Mouse (Mus musculus): Measurements from ENCODE around the gene Prx. TPM values are rescaled to one million over a fixed set of nuclear protein-coding genes. Genes with fewer than 3 reads are reported as not detected.

Gene Prx
- 13.0 and 13.6 TPM in 2 replicates for polyA plus RNA-seq (2015; fragmentation: Nextera tagmentation; extraction: Ambion mirVana)

DNA sequence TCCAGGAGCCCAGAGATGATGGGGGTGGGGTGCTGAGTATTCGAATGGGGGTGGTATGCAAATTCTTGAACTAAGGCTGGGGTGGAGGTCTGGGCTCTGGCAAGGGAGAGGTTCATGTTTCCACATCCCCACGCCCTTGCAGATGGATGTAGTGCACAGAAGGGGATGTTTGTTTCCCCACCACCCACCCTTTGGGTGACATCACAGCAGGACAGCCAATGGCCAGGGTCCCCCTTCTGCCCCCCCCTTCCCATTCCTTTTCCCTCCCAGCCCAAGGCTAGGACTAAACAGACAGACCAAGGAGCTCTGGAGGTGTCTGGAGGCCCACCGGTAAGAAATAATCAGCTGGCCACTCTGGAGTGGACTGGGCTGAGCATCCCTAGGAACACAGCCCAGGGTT lies at the start of gene Prx:
TSS of gene Prx (plus strand) at position 289 of the 400 bp plus-strand sequence.
- Histone ChIP-seq H3K27me3 (ENCODE audit: control insufficient read depth, insufficient read depth, low read depth, low read length) (no peaks in the 10 kb centered on the region), H3K4me2 (ENCODE audit: low read depth, low read length) (no peak within 1 kb of the TSS), H3K9me3 (ENCODE audit: control insufficient read depth, low read length) (no peaks in the 10 kb centered on the region), H3K9ac (ENCODE audit: low read length) (no peak within 1 kb of the TSS), H3K27ac (ENCODE audit: low read length) (no peak within 1 kb of the TSS), H3K4me3 (ENCODE audit: low read length) (no peak within 1 kb of the TSS), H3K4me1 (replicated peaks; ENCODE audit: control insufficient read depth, insufficient read depth, low read length) (peaks cover 2% of the 10 kb centered on the region; the same call in 1 of the 2 replicates), H3K36me3 (ENCODE audit: control insufficient read depth, insufficient read depth, low read length) (no peaks in the 10 kb centered on the region)
- 43% methylated on average over 3 of the region's 3 CpGs for WGBS
- ATAC-seq (ENCODE audit: low read depth): no peak

DNA sequence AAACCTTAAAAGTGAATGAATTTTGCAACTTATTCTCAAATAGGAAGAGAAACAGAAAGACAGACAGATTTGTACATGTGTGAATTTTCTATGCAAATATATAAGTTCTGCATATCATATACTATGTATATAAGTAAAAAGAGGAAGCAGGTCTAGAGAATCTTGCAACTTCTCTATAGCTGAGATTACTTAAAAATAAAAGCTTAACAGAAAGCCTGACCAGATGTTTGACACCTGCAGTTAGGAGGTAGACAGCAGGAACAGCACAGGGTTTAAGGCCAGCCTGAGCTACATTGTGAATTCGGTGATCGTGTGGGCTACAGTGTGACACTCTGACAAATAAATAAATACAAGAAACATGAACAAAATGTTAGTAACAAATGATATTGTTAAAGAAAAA lies 47.8 kb upstream of the Prx start:
- 85% methylated on average over 2 of the region's 2 CpGs for whole genome bisulfite sequencing
- H3K4me3 ChIP-seq (ENCODE audit: low read length): no peak overlapping the region
- no peak overlapping the region for H3K27ac ChIP-seq (ENCODE audit: low read length)
- H3K4me1 ChIP-seq (replicated peaks; ENCODE audit: control insufficient read depth, insufficient read depth, low read length): peaks cover 12% of the 10 kb centered on the region
- no peak for ATAC-seq (ENCODE audit: low read depth)
- H3K9ac ChIP-seq (ENCODE audit: low read length): no peak overlapping the region
- no peaks in the 10 kb centered on the region for H3K9me3 ChIP-seq (ENCODE audit: control insufficient read depth, low read length)
- H3K4me2 ChIP-seq (ENCODE audit: low read depth, low read length): no peak overlapping the region
- no peaks in the 10 kb centered on the region for H3K36me3 ChIP-seq (ENCODE audit: control insufficient read depth, insufficient read depth, low read length)
- peaks cover 4% of the 10 kb centered on the region for H3K27me3 ChIP-seq (ENCODE audit: control insufficient read depth, insufficient read depth, low read depth, low read length)

- Histone ChIP-seq H3K9me3 (ENCODE audit: control insufficient read depth, low read length) (no peaks in the 10 kb centered on the region), H3K4me3 (ENCODE audit: low read length) (no peak overlapping the region), H3K4me2 (ENCODE audit: low read depth, low read length) (no peak overlapping the region), H3K4me1 (replicated peaks; ENCODE audit: control insufficient read depth, insufficient read depth, low read length) (peaks cover 8% of the 10 kb centered on the region), H3K27ac (ENCODE audit: low read length) (no peak overlapping the region), H3K36me3 (ENCODE audit: control insufficient read depth, insufficient read depth, low read length) (no peaks in the 10 kb centered on the region), H3K27me3 (ENCODE audit: control insufficient read depth, insufficient read depth, low read depth, low read length) (no peaks in the 10 kb centered on the region), H3K9ac (ENCODE audit: low read length) (no peak overlapping the region)
- 47% methylated on average over 13 of the region's 13 CpGs for WGBS
- no peak for ATAC-seq (ENCODE audit: low read depth)
These were observed 46.8 kb upstream of the Prx start for GRCm38 (mm10) chr7:27452206-27452770.

DNA sequence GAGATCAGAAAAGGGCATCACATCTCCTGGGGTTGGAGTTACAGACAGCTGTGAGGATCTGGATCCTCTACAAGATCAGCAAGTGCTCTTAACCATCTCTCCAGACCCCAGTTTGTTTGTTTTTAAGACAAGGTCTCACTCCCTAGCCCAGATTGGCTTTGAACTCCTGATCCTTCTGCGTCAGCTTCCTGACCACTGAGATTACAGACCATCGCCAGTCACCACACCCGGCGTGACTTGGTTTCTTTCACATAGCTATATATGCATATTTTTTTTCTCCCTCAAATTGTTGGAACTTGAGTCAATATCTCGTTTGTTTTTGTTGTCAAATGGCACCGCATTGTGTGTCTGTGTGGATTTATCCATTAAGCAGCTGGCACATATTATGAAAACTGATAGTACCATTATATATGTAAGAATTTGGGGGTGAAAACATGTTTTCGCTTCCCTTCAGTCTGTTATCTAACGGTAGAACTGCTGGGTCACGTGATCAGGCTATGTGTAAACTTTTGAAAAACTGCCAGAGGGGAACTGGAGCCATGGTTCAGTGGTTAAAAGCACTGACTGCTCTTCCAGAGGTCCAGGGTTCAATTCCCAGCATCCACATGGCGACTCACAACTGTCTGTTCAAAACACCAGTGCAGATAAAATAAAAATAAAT lies 44.5 kb upstream of the Prx start:
- ATAC-seq (ENCODE audit: low read depth): no peak
- Histone ChIP-seq H3K4me3 (ENCODE audit: low read length) (no peak overlapping the region), H3K4me1 (replicated peaks; ENCODE audit: control insufficient read depth, insufficient read depth, low read length) (no peaks in the 10 kb centered on the region), H3K27ac (ENCODE audit: low read length) (no peak overlapping the region), H3K9ac (ENCODE audit: low read length) (no peak overlapping the region), H3K9me3 (ENCODE audit: control insufficient read depth, low read length) (no peaks in the 10 kb centered on the region), H3K27me3 (ENCODE audit: control insufficient read depth, insufficient read depth, low read depth, low read length) (no peaks in the 10 kb centered on the region), H3K36me3 (ENCODE audit: control insufficient read depth, insufficient read depth, low read length) (no peaks in the 10 kb centered on the region), H3K4me2 (ENCODE audit: low read depth, low read length) (no peak overlapping the region)
- 64% methylated on average over 10 of the region's 10 CpGs for WGBS

GRCm38 (mm10) chr7:27455273-27455672 lies 43.9 kb upstream of the Prx start:
- no peak overlapping the region for H3K4me2 ChIP-seq (ENCODE audit: low read depth, low read length)
- no peaks in the 10 kb centered on the region for H3K4me1 ChIP-seq (replicated peaks; ENCODE audit: control insufficient read depth, insufficient read depth, low read length)
- no peaks in the 10 kb centered on the region for H3K9me3 ChIP-seq (ENCODE audit: control insufficient read depth, low read length)
- WGBS: 88% methylated on average over 3 of the region's 3 CpGs
- ATAC-seq (ENCODE audit: low read depth): no peak
- H3K27ac ChIP-seq (ENCODE audit: low read length): no peak overlapping the region
- no peak overlapping the region for H3K4me3 ChIP-seq (ENCODE audit: low read length)
- no peak overlapping the region for H3K9ac ChIP-seq (ENCODE audit: low read length)
- H3K36me3 ChIP-seq (ENCODE audit: control insufficient read depth, insufficient read depth, low read length): no peaks in the 10 kb centered on the region
- H3K27me3 ChIP-seq (ENCODE audit: control insufficient read depth, insufficient read depth, low read depth, low read length): no peaks in the 10 kb centered on the region

- Histone ChIP-seq H3K36me3 (ENCODE audit: control insufficient read depth, insufficient read depth, low read length) (no peaks in the 10 kb centered on the region), H3K9me3 (ENCODE audit: control insufficient read depth, low read length) (no peaks in the 10 kb centered on the region), H3K9ac (ENCODE audit: low read length) (no peak overlapping the region), H3K4me1 (replicated peaks; ENCODE audit: control insufficient read depth, insufficient read depth, low read length) (no peaks in the 10 kb centered on the region), H3K27me3 (ENCODE audit: control insufficient read depth, insufficient read depth, low read depth, low read length) (no peaks in the 10 kb centered on the region), H3K27ac (ENCODE audit: low read length) (no peak overlapping the region), H3K4me3 (ENCODE audit: low read length) (no peak overlapping the region), H3K4me2 (ENCODE audit: low read depth, low read length) (no peak overlapping the region)
- ATAC-seq (ENCODE audit: low read depth): no peak
- 81% methylated on average over 4 of the region's 4 CpGs for WGBS
These were observed 40.5 kb upstream of the Prx start for GRCm38 (mm10) chr7:27458614-27459013.

DNA sequence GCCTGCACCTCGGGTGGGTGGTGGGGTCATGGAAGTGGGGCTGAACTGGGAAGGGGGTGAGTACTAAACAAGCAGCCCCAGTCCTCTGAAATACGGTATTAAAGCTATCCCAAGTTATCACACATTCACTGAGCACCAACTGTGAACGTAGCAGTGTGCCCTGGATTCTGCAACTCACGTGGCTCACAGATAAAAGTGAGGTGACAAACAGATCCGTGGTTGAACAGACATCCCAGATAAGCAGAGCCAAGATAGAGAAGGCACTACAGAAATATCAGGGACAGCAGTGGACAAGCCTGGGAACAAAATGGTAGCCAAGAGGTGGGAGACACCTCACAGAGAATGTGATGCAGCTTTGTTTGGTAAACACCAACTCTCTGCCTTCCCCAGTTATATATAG lies 39.5 kb upstream of the Prx start:
- H3K27me3 ChIP-seq (ENCODE audit: control insufficient read depth, insufficient read depth, low read depth, low read length): no peaks in the 10 kb centered on the region
- H3K4me2 ChIP-seq (ENCODE audit: low read depth, low read length): no peak overlapping the region
- no peak for ATAC-seq (ENCODE audit: low read depth)
- no peak overlapping the region for H3K27ac ChIP-seq (ENCODE audit: low read length)
- no peaks in the 10 kb centered on the region for H3K4me1 ChIP-seq (replicated peaks; ENCODE audit: control insufficient read depth, insufficient read depth, low read length)
- H3K9ac ChIP-seq (ENCODE audit: low read length): no peak overlapping the region
- 79% methylated on average over 5 of the region's 5 CpGs for WGBS
- no peak overlapping the region for H3K4me3 ChIP-seq (ENCODE audit: low read length)
- no peaks in the 10 kb centered on the region for H3K9me3 ChIP-seq (ENCODE audit: control insufficient read depth, low read length)
- no peaks in the 10 kb centered on the region for H3K36me3 ChIP-seq (ENCODE audit: control insufficient read depth, insufficient read depth, low read length)

DNA sequence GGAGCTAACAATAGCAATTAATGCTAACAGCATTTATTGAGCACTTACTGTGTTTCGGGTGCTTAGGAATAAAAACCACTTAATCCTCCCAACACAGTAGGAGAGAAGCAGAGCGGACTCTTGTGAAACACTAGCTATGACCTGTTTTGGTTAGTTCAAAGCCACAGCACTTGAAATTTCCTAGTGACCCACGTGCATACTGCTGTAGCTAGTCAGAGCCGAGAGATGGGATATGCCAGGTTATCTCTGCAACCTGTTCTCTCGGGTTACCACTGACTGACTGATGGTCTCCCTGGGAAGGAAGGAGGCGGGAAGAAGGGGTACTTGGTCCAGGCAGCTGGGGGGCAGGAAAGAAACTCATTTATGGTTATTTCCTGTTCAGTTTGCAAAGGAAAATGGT lies 38.6 kb upstream of the Prx start:
- H3K27me3 ChIP-seq (ENCODE audit: control insufficient read depth, insufficient read depth, low read depth, low read length): no peaks in the 10 kb centered on the region
- no peaks in the 10 kb centered on the region for H3K9me3 ChIP-seq (ENCODE audit: control insufficient read depth, low read length)
- WGBS: 68% methylated on average over 6 of the region's 6 CpGs
- no peaks in the 10 kb centered on the region for H3K36me3 ChIP-seq (ENCODE audit: control insufficient read depth, insufficient read depth, low read length)
- H3K9ac ChIP-seq (ENCODE audit: low read length): no peak overlapping the region
- ATAC-seq (ENCODE audit: low read depth): no peak
- no peak overlapping the region for H3K27ac ChIP-seq (ENCODE audit: low read length)
- H3K4me3 ChIP-seq (ENCODE audit: low read length): no peak overlapping the region
- no peak overlapping the region for H3K4me2 ChIP-seq (ENCODE audit: low read depth, low read length)
- H3K4me1 ChIP-seq (replicated peaks; ENCODE audit: control insufficient read depth, insufficient read depth, low read length): no peaks in the 10 kb centered on the region

GRCm38 (mm10) chr7:27467648-27468047 lies 31.5 kb upstream of the Prx start:
- Histone ChIP-seq H3K27me3 (ENCODE audit: control insufficient read depth, insufficient read depth, low read depth, low read length) (no peaks in the 10 kb centered on the region), H3K4me2 (ENCODE audit: low read depth, low read length) (no peak overlapping the region), H3K4me3 (ENCODE audit: low read length) (no peak overlapping the region), H3K27ac (ENCODE audit: low read length) (no peak overlapping the region), H3K4me1 (replicated peaks; ENCODE audit: control insufficient read depth, insufficient read depth, low read length) (peaks cover 7% of the 10 kb centered on the region), H3K9me3 (ENCODE audit: control insufficient read depth, low read length) (no peaks in the 10 kb centered on the region), H3K36me3 (ENCODE audit: control insufficient read depth, insufficient read depth, low read length) (no peaks in the 10 kb centered on the region), H3K9ac (ENCODE audit: low read length) (no peak overlapping the region)
- 28% methylated on average over 4 of the region's 4 CpGs for WGBS
- no peak; the same call in 1 of the 2 replicates for ATAC-seq (ENCODE audit: low read depth)

Data from lung, embryonic 16.5 days (tissue).